Mouse (Mus musculus) retina, postnatal 7 days (tissue): ENCODE results near the gene Papss1.

Source experiments
- DNase-seq: peaks from one replicate; pipeline ENCODE4 v3.0.0-alpha.2; 2012; ENCODE audit warnings: low read depth, low spot score

The Papss1 gene

GRCm38 (mm10) chr3:131634091-131634490 is 69.5 kb downstream of the Papss1 start:
- no peak for DNase-seq

GRCm38 (mm10) chr3:131636126-131636525 is 71.6 kb downstream of the Papss1 start:
- no peak for DNase-seq

- DNase-seq: no peak
Measured at GRCm38 (mm10) chr3:131637008-131637407, 72.4 kb downstream of the Papss1 start.

GRCm38 (mm10) chr3:131637664-131638063 is 73.1 kb downstream of the Papss1 start:
- no peak for DNase-seq

GRCm38 (mm10) chr3:131638216-131638615 is 73.6 kb downstream of the Papss1 start:
- no peak for DNase-seq

GRCm38 (mm10) chr3:131642681-131643292 is 78.2 kb downstream of the Papss1 start:
- DNase-seq: no peak

GRCm38 (mm10) chr3:131645203-131645602 is 80.6 kb downstream of the Papss1 start:
- no peak for DNase-seq

- DNase-seq: no peak
Measured at GRCm38 (mm10) chr3:131654366-131654765, 89.8 kb downstream of the Papss1 start.

- no peak for DNase-seq
Measured at GRCm38 (mm10) chr3:131656032-131656431, 91.5 kb downstream of the Papss1 start.

GRCm38 (mm10) chr3:131660126-131660525 is 95.6 kb downstream of the Papss1 start:
- no peak for DNase-seq

- DNase-seq: no peak
Measured at GRCm38 (mm10) chr3:131660629-131661028, 96.1 kb downstream of the Papss1 start.

- no peak for DNase-seq
Measured at GRCm38 (mm10) chr3:131662589-131663148, 98.1 kb downstream of the Papss1 start.

- no peak for DNase-seq
Measured at GRCm38 (mm10) chr3:131669910-131670309, 105.3 kb downstream of the Papss1 start.

- no peak for DNase-seq
Measured at GRCm38 (mm10) chr3:131686106-131686505, 121.5 kb downstream of the Papss1 start.

- DNase-seq: no peak
Measured at GRCm38 (mm10) chr3:131689949-131690348, 125.4 kb downstream of the Papss1 start.

- no peak for DNase-seq
Measured at GRCm38 (mm10) chr3:131690543-131690942, 126.0 kb downstream of the Papss1 start.

- DNase-seq: no peak
Measured at GRCm38 (mm10) chr3:131691202-131691601, 126.6 kb downstream of the Papss1 start.
